Mouse (Mus musculus) 416B (cell line): Measurements from ENCODE around the gene Zbtb11.
"Not testable (repeated sequence)": the region's sequence is repeated elsewhere in the genome, so short reads cannot be mapped to it uniquely, and the experiment has no call there.

Source experiments
- DNase-seq: peaks from one replicate; pipeline ENCODE4 v3.0.0; 2011; ENCODE audit warnings: low read depth

Gene Zbtb11

DNA sequence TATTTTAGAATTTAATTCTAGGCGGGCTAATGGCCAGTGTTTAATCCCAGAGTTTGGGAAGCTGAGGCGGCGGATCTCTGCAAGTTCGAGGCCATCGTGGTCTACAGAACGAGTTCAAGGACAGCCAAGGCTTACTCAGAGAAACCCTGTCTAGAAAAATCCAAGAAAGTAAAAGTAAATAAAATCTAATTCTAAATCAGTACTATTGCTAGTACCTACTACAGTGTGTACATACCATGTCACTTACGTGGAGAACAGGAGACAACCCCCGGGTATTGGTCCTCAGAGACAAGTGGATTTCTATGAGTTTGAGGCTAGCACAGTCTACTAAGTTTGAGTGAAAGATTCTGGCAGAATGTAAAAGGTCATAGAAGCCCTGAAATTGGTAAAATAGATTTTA lies 64.4 kb downstream of the Zbtb11 start:
- DNase-seq: no peak

DNA sequence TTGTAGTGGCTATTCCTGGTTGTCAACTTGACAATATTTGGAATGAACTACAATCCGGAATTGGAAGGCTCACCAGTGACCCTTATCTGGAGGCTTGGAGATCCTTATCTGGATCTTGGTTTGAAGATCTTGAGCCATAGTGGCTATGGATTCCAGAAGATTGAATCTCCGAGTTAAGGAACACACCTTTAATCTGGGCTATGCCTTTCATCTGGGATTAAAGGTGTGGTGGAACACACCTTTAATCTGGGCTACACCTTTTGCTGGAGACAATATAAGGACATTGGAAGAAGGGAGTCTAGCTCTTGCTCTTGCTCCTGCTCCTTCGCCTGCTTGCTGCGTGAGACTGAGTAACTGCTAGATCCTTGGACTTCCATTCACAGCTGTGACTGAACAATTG lies 74.4 kb downstream of the Zbtb11 start, which contains the start of gene Senp7:
Senp7 (plus strand) TSS at position 301 of the 400 bp plus-strand sequence.
- DNase-seq: not testable (repeated sequence)

DNA sequence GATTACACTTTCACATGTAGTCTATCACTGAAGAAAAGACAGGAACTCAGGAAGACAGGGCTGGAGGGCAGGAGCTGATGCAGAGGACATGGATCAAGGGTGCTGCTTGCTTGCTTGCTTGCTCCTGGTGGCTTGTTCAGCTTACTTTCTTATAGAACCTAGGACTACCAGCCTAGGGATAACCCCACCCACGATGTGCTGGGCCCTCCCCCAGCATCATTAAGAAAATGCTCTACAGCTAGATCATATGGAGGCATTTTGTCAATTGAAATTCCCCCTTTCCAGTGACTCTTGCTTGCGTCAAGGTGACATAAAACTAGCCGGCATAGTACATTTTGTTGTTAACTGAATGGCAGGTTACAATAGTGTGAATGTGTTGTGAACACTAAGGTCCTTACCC lies 82.2 kb downstream of the Zbtb11 start:
- DNase-seq: no peak

DNA sequence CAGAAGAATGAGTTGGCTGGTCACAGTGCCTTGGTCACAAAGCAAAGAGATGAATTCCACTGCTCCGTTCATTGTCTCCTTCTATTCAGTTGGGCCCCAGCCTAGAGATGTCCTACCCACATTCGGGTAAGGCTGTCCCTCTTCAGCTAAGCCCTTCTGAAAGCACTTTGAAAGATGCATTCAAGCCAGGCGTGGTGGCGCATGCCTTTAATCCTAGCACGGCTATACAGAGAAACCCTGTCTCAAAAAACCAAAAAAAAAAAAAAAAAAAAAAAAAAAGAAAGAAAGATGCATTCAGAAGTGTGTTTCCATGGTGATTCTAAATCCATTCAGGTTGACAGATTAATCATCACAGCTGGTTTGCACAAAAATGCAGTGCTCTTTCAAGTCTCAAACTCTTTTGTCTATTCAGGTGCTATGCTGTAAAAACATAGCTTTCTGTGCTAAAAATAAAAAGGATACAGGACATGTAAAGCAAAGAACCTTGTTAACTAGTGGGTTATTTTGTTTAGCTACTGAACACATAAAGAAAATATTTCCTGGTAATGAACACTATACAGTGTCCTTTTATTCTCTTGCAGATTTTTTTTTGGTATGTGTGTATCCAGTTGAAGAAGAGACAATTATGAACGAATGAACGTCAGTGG lies 83.4 kb downstream of the Zbtb11 start:
- no peak for DNase-seq

DNA sequence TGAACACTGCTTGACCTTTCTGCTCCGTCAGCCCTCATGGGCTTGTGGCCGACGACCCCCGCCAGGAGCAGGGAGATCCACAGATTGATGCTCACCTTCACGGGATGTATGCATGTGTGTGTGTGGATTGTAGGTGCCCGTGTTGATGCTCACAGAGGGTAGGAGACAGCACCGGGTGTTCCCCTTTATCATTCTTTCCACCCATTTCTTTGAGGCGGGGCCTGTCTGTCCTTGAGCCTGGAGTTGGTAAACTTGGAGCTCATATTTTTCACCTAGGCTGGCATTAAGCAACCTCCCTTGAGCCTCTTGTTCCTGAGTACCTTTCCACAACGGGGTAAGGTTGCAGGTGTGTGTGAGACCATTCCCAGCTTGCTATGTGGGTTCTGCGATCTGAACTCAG lies 84.5 kb downstream of the Zbtb11 start:
- no peak for DNase-seq
